Mouse (Mus musculus) testis, adult 2 months (tissue): ENCODE data around the gene Gm21083.
"Not testable (repeated sequence)": the region's sequence is repeated elsewhere in the genome, so short reads cannot be mapped to it uniquely, and the experiment has no call there.

Experiments used
- CTCF ChIP-seq: fragments of 200-500 bp; IDR thresholded peaks from 2 replicates; pipeline ENCODE4 v1.5.1; 2012; ENCODE audit warnings: low read depth, mild to moderate bottlenecking, inconsistent platforms, low read length, moderate library complexity; ENCODE audit not compliant: control insufficient read depth, insufficient read depth, insufficient replicate concordance
- POLR2A ChIP-seq: fragments of 200-500 bp; IDR thresholded peaks from 2 replicates; pipeline ENCODE4 v1.6.1; 2012; ENCODE audit warnings: low read depth, mild to moderate bottlenecking, inconsistent platforms, low read length, moderate library complexity; ENCODE audit not compliant: control insufficient read depth

DNA sequence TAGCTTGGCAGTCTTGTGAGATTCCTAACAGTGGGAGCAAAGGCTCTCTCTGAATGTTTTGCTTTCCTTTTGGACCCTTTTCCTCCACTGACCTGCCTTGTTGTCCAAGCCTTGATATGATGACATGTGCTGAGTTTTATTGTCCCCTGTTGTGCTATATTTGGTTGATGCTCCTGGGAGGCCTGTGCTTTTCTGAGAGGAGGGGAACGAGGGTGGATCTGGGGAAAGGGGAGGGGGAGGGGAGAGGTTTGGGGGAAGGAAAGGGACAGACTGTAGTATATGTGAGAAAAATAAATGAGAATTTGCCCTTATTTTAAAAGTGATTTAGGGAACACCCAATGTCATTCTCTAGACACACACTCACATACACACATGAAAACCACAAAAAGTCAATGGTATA lies 28.0 kb upstream of the Gm21083 start:
- TF ChIP-seq POLR2A, CTCF: not testable (repeated sequence)
